Mouse (Mus musculus) lung, postnatal 4 days (tissue): Measurements from ENCODE around the gene Tusc2.
"Not testable (repeated sequence)": the region's sequence is repeated elsewhere in the genome, so short reads cannot be mapped to it uniquely, and the experiment has no call there.

Experiments
- DNase-seq, 2 experiments: peaks; one replicate each; pipeline ENCODE4 v3.0.0; 2021

Gene Tusc2

GRCm38 (mm10) chr9:107569270-107569669 is 6.2 kb downstream of the Tusc2 start:
- no peak for DNase-seq

- peak in 1 of 2 experiments; percentile 47 for DNase-seq
These were observed 7.0 kb downstream of the Tusc2 start for GRCm38 (mm10) chr9:107570016-107570415.

GRCm38 (mm10) chr9:107570845-107571244 is 7.8 kb downstream of the Tusc2 start:
- peak in 1 of 2 experiments; percentile 34 for DNase-seq

GRCm38 (mm10) chr9:107571534-107572326 is 8.7 kb downstream of the Tusc2 start:
- peak in 1 of 2 experiments; percentile 52 for DNase-seq

GRCm38 (mm10) chr9:107572327-107572662 is 9.2 kb downstream of the Tusc2 start:
- no peak for DNase-seq

- DNase-seq, result not testable (repeated sequence)
These were observed 10.7 kb downstream of the Tusc2 start for GRCm38 (mm10) chr9:107573774-107574173.

GRCm38 (mm10) chr9:107575579-107576356 is 12.7 kb downstream of the Tusc2 start:
- no peak for DNase-seq

GRCm38 (mm10) chr9:107576357-107577107 is 13.5 kb downstream of the Tusc2 start, which contains the start of gene Hyal1:
Gene Hyal1 (plus strand): TSS chr9:107576927.
- peak; percentile 88 for DNase-seq

GRCm38 (mm10) chr9:107577871-107578270 is 14.8 kb downstream of the Tusc2 start:
- DNase-seq, result no peak

GRCm38 (mm10) chr9:107578587-107578986 is 15.5 kb downstream of the Tusc2 start, which contains the start of gene Naa80:
Gene Naa80 (plus strand): TSS chr9:107578887.
- DNase-seq, result no peak

GRCm38 (mm10) chr9:107579023-107579900 is 16.2 kb downstream of the Tusc2 start:
- DNase-seq, result no peak

- peak; percentile 93 to 96 for DNase-seq
These were observed 17.7 kb downstream of the Tusc2 start, which contains the start of gene Hyal3 for GRCm38 (mm10) chr9:107580501-107581317. Gene Hyal3 (plus strand): TSS chr9:107580818.

- no peak for DNase-seq
These were observed 18.5 kb downstream of the Tusc2 start for GRCm38 (mm10) chr9:107581584-107581983.

GRCm38 (mm10) chr9:107582509-107583062 is 19.5 kb downstream of the Tusc2 start:
- no peak for DNase-seq

- DNase-seq, result no peak
These were observed 20.1 kb downstream of the Tusc2 start for GRCm38 (mm10) chr9:107583174-107583573.

- no peak for DNase-seq
These were observed 23.4 kb downstream of the Tusc2 start for GRCm38 (mm10) chr9:107586504-107586903.

GRCm38 (mm10) chr9:107586974-107587832 is 24.1 kb downstream of the Tusc2 start, which contains the start of gene Ifrd2:
Gene Ifrd2 (plus strand): TSS chr9:107587642.
- DNase-seq, result peak; percentile 98 to 99

- peak; percentile 59 to 62 for DNase-seq
These were observed 25.0 kb downstream of the Tusc2 start for GRCm38 (mm10) chr9:107587833-107588639.
